Mouse (Mus musculus) heart, embryonic 14.5 days (tissue): Measurements from ENCODE around the gene Prkca. TPM values are rescaled to one million over a fixed set of nuclear protein-coding genes. Genes with fewer than 3 reads are reported as not detected.

Source experiments
- ATAC-seq: fragments of 200-750 bp; cut with Nextera tagmentation; 2 replicates; pipeline ENCODE4 v1.8.0; 2017; ENCODE audit warnings: low read depth, moderate TSS enrichment; ENCODE audit not compliant: insufficient number of reproducible peaks, insufficient read depth, low FRiP score
- H3K27ac ChIP-seq, 2 experiments: fragments of 200-500 bp in 1 of 2; fragments of 300-500 bp in 1 of 2; sonication (generic) in 1 of 2; replicated peaks in 1 of 2; 2 replicates each; pipeline ENCODE4 v1.5.1; 2012 to 2014; ENCODE audit warnings: low read depth in 2 of 2, low read length in 2 of 2, control low read depth in 1 of 2, mild to moderate bottlenecking in 1 of 2, mixed read lengths in 1 of 2; ENCODE audit not compliant: control insufficient read depth in 1 of 2, insufficient read depth in 1 of 2
- H3K27me3 ChIP-seq: fragments of 300-500 bp; sonication (generic); 2 replicates; pipeline ENCODE4 v1.6.1; 2014; ENCODE audit warnings: mild to moderate bottlenecking, low read length, control low read depth; ENCODE audit not compliant: control insufficient read depth, insufficient read depth
- H3K36me3 ChIP-seq: fragments of 300-500 bp; sonication (generic); 2 replicates; pipeline ENCODE4 v1.6.1; 2014; ENCODE audit warnings: mild to moderate bottlenecking, control low read depth, low read length, mixed read lengths; ENCODE audit not compliant: control insufficient read depth, insufficient read depth
- H3K4me1 ChIP-seq, 2 experiments: fragments of 200-500 bp in 1 of 2; fragments of 300-500 bp in 1 of 2; sonication (generic) in 1 of 2; 2 replicates each; pipeline ENCODE4 v1.6.1; 2012 to 2014; ENCODE audit warnings: low read length in 2 of 2, control low read depth in 1 of 2, mixed read lengths in 1 of 2; ENCODE audit not compliant: control insufficient read depth in 2 of 2, insufficient read depth in 2 of 2
- H3K4me2 ChIP-seq: fragments of 300-500 bp; sonication (generic); 2 replicates; pipeline ENCODE4 v1.6.1; 2014; ENCODE audit warnings: mild to moderate bottlenecking, low read length
- H3K4me3 ChIP-seq, 2 experiments: fragments of 200-500 bp in 1 of 2; fragments of 300-500 bp in 1 of 2; sonication (generic) in 1 of 2; 2 replicates each; pipeline ENCODE4 v1.5.1; 2012 to 2014; ENCODE audit warnings: low read length in 2 of 2, mild to moderate bottlenecking in 2 of 2, control low read depth in 1 of 2, low read depth in 1 of 2, moderate library complexity in 1 of 2; ENCODE audit not compliant: control insufficient read depth in 1 of 2, insufficient read depth in 1 of 2
- H3K9ac ChIP-seq: fragments of 300-500 bp; sonication (generic); 2 replicates; pipeline ENCODE4 v1.6.1; 2014; ENCODE audit warnings: mild to moderate bottlenecking, low read length
- H3K9me3 ChIP-seq: fragments of 300-500 bp; sonication (generic); 2 replicates; pipeline ENCODE4 v1.6.1; 2016; ENCODE audit warnings: low read length, control low read depth; ENCODE audit not compliant: control insufficient read depth
- WGBS: fragments of 180-500 bp; shearing (Covaris S2); extraction: QIAGEN DNeasy Blood & Tissue Kit; methylation state at CpG from one replicate; pipeline ENCODE4 v1.1.7; 2014; 5-methylcytosine and 5-hydroxymethylcytosine counted together
- polyA plus RNA-seq: library from polyadenylated mRNA; unstranded; fragments of >200 nt; fragmentation: Nextera tagmentation; extraction: Ambion mirVana; gene quantifications from 2 replicates; pipeline ENCODE4 v1.2.1, GENCODE M21; 2014

Prkca gene
- polyA plus RNA-seq, 1 experiment from 2014 or later = 21.4 TPM

DNA sequence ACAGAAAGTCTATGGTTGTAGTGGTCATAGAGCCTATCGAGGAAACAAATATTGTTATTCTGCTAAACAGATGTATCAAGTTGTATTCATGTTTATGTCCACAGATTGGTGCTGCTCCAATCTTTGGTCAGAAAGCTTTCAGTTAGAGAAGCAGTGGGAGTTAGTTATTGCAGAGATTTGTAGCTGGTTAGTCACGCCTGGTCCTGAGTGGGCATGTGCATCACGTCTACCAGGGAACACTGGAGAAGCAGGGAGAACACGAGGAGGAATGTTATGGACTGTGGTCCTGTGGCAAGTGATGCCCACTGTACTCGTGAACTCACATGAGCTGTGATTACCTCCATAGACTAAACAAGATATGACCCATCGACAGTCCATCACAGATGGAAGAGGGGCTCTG is 153.4 kb downstream of the Prkca start:
- no peaks in the 10 kb centered on the region for H3K36me3 ChIP-seq
- no peak overlapping the region for H3K9ac ChIP-seq
- no peaks in the 10 kb centered on the region for H3K9me3 ChIP-seq
- no peak overlapping the region for H3K27ac ChIP-seq
- no peaks in the 10 kb centered on the region for H3K27me3 ChIP-seq
- no peak overlapping the region for H3K4me2 ChIP-seq
- peaks cover 10 to 14% of the 10 kb centered on the region in 2 experiments for H3K4me1 ChIP-seq
- whole genome bisulfite sequencing = 82% methylated on average over 6 of the region's 6 CpGs
- ATAC-seq = no peak
- H3K4me3 ChIP-seq = no peak overlapping the region

DNA sequence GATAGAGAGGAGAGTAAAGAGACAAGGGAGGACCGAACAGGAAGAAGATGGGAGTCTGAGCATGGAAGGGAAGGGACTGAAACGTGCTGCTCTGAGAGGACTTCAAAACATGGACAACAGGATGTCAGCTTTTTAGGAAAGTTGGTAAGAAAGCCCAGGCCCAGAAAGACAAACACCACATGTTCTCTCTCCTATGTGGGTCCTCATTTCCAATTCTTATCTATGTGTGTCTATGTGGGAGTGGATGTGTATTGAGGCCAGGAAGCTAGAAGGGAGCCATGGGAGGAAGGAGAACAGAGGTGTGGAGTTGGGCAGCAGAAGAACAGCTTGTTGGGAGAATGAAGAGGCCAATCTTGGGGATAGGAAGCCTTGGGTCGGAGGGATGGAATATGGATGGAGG is 154.4 kb downstream of the Prkca start:
- no peak for ATAC-seq
- H3K4me3 ChIP-seq = no peak overlapping the region

DNA sequence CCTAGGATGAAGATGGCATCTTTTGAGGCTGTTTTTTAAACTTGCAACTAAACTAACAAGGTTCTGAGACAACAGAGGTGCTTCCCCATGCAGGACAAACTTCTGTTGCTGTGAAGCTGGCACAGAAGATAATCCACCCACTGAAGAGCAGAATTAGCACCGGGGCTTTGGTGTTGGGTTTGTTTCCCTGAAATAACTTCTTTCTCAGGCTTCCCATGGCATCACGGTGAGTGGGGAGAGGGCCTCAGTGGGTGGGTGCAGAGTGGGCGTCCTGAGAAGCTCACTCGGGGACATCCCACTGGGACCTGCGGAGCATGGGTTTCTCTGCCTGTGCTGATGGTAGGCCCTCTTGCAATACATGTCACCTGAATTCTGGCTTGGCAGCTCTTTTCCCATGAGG is 161.3 kb downstream of the Prkca start:
- Histone ChIP-seq H3K4me3 (no peak overlapping the region), H3K36me3 (no peaks in the 10 kb centered on the region), H3K4me1 (peaks cover 0 to 16% of the 10 kb centered on the region in 2 experiments; a peak in 3 of 4 replicates), H3K4me2 (no peak overlapping the region), H3K9me3 (no peaks in the 10 kb centered on the region), H3K9ac (no peak overlapping the region), H3K27ac (no peak overlapping the region), H3K27me3 (no peaks in the 10 kb centered on the region)
- 82% methylated on average over 5 of the region's 5 CpGs for WGBS
- no peak for ATAC-seq

More for the DNA sequence above, 154.4 kb downstream of the Prkca start:
- peaks cover 7 to 13% of the 10 kb centered on the region in 2 experiments for H3K4me1 ChIP-seq
- H3K9ac ChIP-seq = no peak overlapping the region
- H3K27me3 ChIP-seq = no peaks in the 10 kb centered on the region
- H3K4me2 ChIP-seq = no peak overlapping the region
- 88% methylated on average over 3 of the region's 3 CpGs for WGBS
- H3K36me3 ChIP-seq = no peaks in the 10 kb centered on the region
- H3K9me3 ChIP-seq = no peaks in the 10 kb centered on the region
- no peak overlapping the region for H3K27ac ChIP-seq

DNA sequence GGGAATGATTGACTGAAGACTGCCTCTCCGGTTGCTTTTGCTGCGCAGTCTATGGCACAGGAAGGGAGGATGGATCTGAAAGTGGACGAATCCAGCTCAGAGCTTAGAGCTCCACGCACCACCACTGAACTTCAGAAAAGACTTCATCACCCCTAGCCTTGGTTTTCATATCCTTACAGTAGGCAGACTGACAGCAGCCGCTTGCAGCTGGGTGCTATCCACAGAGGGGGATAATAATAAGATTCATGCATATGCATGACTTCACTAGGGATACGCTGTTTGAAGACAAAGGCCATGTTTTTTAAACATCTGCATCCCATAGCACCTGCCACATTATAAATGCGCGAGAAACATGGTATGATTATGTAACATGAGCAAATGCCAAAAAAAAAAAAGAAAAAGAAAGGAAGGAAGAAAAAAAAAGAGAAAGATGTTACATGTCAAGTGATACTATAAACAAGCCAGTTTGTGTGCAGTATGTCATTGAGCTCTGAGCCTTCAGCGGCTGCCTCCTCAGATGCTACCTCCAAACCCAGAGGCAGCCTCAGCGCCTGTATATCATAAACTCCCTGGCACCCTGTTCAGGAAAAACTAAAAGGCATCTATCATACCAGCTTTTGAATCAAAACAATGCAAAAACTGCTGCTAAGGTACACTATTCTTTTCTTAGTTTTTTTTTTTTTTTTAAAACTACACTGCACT is 162.6 kb downstream of the Prkca start:
- 92% methylated on average over 10 of the region's 10 CpGs for WGBS

DNA sequence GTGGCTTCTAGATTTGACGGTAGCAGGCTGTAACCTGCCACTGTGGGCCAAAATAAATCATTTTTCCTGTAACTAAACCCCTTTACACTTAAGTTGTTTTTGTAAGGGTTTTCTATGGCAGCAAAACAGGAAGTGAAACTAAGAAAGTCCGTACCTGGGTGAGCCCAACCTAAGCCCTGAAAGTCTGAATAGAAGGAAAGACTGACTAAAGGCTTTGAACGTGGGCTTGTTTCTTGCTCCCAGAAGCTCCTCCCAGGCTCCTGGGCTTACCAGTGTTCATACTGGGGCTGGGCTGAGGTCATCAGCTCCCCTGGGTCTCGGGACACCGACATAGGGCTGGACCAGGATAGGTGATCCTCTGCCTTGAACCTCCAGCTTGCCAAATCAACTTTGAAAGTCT is 164.9 kb downstream of the Prkca start:
- Histone ChIP-seq H3K4me2 (no peak overlapping the region), H3K27ac (no peak overlapping the region), H3K4me1 (peaks cover 0 to 13% of the 10 kb centered on the region in 2 experiments; a peak in 3 of 4 replicates), H3K9ac (no peak overlapping the region), H3K36me3 (no peaks in the 10 kb centered on the region), H3K9me3 (no peaks in the 10 kb centered on the region), H3K27me3 (no peaks in the 10 kb centered on the region), H3K4me3 (no peak overlapping the region)
- WGBS = 85% methylated on average over 5 of the region's 5 CpGs
- ATAC-seq = no peak

More for the DNA sequence above, 162.6 kb downstream of the Prkca start:
- Histone ChIP-seq H3K9me3 (no peaks in the 10 kb centered on the region), H3K4me3 (no peak overlapping the region), H3K4me1 (peaks cover 0 to 16% of the 10 kb centered on the region in 2 experiments; a peak in 3 of 4 replicates), H3K9ac (no peak overlapping the region), H3K4me2 (no peak overlapping the region), H3K27ac (no peak overlapping the region), H3K27me3 (no peaks in the 10 kb centered on the region), H3K36me3 (no peaks in the 10 kb centered on the region)
- ATAC-seq = no peak

GRCm38 (mm10) chr11:108178258-108178657 is 165.5 kb downstream of the Prkca start:
- no peak for ATAC-seq
- no peak overlapping the region for H3K4me2 ChIP-seq
- peaks cover 0 to 13% of the 10 kb centered on the region in 2 experiments; a peak in 3 of 4 replicates for H3K4me1 ChIP-seq
- no peak overlapping the region for H3K9ac ChIP-seq
- H3K27ac ChIP-seq = no peak overlapping the region
- no peaks in the 10 kb centered on the region for H3K9me3 ChIP-seq
- H3K36me3 ChIP-seq = no peaks in the 10 kb centered on the region
- H3K27me3 ChIP-seq = no peaks in the 10 kb centered on the region
- 89% methylated on average over 3 of the region's 3 CpGs for WGBS
- H3K4me3 ChIP-seq = no peak overlapping the region

DNA sequence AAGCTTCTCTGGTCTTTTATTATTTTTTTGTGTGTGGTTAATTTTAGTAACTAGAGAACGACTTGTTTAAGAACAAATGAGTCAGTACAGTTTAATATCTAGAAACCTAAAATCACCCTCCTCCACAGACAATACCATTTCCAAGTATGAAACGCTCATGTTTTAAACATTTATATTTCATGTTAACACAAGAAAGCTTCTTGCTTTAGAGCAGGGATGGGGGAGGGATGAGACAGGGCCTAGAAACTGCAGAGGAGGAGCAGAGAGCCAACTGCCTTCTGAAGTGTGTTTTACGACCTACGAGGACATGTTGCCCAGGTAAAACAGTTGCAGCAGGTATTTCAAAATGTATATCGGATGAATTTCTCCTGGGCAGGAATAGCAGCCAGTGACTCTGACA is 167.0 kb downstream of the Prkca start:
- Histone ChIP-seq H3K36me3 (no peaks in the 10 kb centered on the region), H3K4me3 (no peak overlapping the region), H3K27me3 (no peaks in the 10 kb centered on the region), H3K9ac (no peak overlapping the region), H3K4me2 (no peak overlapping the region), H3K9me3 (no peaks in the 10 kb centered on the region), H3K4me1 (peaks cover 0 to 7% of the 10 kb centered on the region in 2 experiments; a peak in 2 of 4 replicates), H3K27ac (no peak overlapping the region)
- 89% methylated on average over 5 of the region's 5 CpGs for WGBS
- no peak for ATAC-seq

DNA sequence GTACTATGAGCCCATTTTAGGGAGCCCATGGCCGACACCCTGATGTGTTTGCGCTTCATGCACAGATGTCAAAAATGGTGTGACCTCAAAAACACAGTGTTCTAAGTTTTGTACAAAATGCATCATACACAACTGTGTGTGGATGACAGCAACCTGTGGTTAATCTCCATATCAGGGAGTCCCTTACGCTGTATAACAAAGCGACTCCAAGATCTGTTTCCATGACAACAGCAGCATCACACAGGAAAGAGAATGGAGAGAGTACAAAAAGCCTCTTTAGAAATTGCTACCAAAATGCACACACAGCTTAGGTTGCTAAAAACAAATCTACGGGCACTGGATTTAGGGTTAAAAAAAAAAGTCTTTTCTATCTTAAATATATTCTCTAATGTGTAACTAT is 171.8 kb downstream of the Prkca start:
- Histone ChIP-seq H3K4me2 (no peak overlapping the region), H3K27me3 (no peaks in the 10 kb centered on the region), H3K36me3 (no peaks in the 10 kb centered on the region), H3K27ac (no peak overlapping the region), H3K4me3 (no peak overlapping the region), H3K4me1 (peaks cover under 1 to 3% of the 10 kb centered on the region in 2 experiments; a peak in 2 of 4 replicates), H3K9me3 (peaks cover 3% of the 10 kb centered on the region; the same call in 1 of the 2 replicates), H3K9ac (no peak overlapping the region)
- no peak for ATAC-seq
- WGBS = 89% methylated on average over 5 of the region's 5 CpGs
